Mouse (Mus musculus): ENCODE measurements around the gene Gm49322. TPM values are rescaled to one million over a fixed set of nuclear protein-coding genes. Genes with fewer than 3 reads are reported as not detected.
"Not testable (repeated sequence)": the region's sequence is repeated elsewhere in the genome, so short reads cannot be mapped to it uniquely, and the experiment has no call there.

The Gm49322 gene
- polyA plus RNA-seq, 1 experiment = 1.6 TPM

DNA sequence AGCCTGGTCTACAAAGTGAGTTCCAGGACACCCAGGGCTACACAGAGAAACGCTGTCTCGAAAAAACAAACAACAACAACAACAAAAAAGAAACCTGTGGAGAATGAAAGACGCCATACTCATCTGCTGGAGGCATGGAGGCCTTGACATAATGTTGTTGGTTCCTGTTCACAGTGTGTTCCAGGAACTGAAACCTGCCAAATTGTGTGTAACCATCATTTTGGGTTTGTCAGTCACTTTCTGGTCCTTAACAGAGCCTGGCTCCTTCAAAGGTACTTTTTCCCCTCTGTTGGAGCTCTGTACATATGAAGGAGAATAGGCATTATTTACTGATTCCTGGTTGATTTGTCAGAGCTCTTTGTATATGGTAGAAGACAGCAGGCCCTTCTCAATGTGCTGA lies 6.1 kb downstream of the Gm49322 start:
- DNase-seq (ENCODE audit: low spot score) = no peak

- no peak for DNase-seq (ENCODE audit: low spot score)
Observed at GRCm38 (mm10) chr10:80613821-80614220, 8.0 kb downstream of the Gm49322 start.

DNA sequence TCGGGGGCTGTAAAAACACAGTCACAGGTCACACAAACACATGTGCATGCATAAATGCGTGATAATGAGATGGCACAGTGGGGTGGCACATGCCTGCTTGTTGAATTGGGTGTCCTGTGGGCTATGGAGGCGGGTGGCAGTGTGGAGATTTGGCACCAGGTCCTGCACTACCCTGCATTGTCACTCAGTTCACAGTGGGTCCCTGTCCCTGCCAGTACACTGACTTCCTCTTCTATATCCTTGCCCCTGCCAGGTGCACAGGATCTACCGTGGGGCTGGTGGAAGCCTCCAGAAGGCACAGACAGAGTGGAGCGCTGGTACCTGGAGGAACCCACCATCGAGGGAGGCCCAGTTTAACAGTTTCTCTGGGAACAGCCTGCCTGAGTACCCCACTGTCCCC lies 8.5 kb downstream of the Gm49322 start:
- no peak for DNase-seq (ENCODE audit: low spot score)

DNA sequence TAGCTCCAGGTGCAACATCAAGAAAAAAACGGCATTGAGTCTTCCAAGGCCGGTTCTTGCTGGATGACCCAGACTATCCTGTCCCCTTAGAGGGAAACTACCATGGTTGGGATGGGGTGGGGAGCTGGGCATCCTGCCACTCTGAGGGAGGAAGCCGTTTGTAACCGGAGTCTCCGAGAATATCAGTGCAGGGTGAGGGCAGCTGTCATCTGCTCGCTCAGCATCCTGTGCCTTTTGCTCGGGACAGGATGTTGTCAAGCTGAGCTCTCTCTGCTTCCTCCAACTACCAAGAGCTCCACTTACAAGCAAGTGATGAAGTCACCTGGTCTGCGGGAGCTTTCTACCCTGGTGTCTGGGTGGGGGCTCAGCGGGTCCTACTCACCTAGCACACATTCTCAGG lies 12.4 kb downstream of the Gm49322 start:
- DNase-seq (ENCODE audit: low spot score) = no peak

- no peak for DNase-seq (ENCODE audit: low spot score)
Observed at GRCm38 (mm10) chr10:80619465-80620244, 13.8 kb downstream of the Gm49322 start.

DNA sequence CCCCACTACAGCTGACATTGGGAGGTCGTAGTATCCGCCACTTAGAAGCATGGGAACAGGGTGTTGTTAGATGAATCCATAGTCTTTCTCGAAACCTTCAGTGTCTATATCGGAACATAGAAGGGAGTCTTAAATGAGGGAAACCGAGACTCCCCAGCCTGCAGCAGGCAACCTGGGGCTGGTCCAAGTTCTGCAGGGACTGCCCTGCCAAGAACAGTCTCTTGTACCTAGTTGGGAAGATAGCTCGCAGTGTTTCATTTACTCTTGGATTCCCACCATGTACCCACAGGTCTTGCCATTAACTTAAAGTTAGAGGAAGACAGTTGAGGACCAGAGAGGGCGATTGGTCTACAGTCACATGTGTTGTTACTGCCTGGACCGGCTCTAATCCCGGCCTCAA lies 14.5 kb downstream of the Gm49322 start:
- DNase-seq (ENCODE audit: low spot score) = no peak

DNA sequence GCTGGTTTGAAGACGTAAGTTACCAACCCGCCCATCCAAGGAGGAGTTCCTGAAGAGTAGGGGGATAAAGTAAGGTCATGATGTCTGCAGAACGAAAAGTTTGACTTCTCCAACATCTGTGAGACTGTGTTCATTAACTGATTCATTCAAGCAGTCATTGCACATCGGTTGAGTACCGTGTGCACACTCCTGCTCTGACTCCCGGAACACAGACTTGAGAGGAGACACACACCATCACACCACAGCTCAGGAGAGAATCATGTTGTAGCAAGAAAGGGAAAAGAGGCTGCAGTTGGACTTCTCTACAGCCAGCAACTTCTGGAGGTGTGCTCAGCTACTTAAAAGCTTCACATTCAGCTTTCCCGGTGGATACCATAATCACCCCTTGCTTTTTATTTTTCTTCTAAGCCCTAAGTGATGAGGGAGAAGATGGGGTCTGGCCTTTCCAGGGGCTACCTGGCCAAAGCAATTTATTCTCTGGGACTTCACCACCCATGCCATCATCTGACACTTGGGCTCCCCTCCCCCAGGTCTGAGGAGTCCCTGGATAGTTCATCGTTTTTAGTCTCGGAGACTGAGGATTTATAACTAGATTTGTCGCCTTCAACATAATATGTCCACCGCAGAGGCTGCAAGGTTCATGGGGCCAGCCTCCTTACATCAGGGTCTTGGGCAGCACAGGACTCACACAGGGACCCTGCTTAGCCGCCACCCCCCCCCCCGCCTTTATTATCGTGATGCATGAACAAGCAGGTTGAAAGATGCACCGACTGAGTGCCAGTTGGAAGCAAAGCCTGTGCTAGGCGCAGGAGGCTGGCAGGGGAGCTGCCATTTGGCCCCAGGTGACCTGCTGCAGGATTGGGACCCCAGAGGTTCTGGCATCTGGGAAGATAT lies 15.2 kb downstream of the Gm49322 start:
- DNase-seq (ENCODE audit: low spot score) = no peak

DNA sequence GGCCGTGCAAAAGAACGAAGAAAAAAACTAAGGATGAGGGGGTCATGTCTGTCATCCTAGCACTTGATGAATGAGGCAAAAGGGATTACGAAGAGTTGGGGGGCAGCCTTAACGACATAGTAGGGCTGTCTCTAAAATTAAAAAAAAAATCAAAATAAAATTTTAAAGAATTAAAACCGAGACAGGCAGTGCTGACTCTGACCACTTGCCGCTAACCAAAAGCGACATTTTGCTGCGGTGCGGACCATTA lies 15.8 kb downstream of the Gm49322 start:
- DNase-seq (ENCODE audit: low spot score) = no peak

DNA sequence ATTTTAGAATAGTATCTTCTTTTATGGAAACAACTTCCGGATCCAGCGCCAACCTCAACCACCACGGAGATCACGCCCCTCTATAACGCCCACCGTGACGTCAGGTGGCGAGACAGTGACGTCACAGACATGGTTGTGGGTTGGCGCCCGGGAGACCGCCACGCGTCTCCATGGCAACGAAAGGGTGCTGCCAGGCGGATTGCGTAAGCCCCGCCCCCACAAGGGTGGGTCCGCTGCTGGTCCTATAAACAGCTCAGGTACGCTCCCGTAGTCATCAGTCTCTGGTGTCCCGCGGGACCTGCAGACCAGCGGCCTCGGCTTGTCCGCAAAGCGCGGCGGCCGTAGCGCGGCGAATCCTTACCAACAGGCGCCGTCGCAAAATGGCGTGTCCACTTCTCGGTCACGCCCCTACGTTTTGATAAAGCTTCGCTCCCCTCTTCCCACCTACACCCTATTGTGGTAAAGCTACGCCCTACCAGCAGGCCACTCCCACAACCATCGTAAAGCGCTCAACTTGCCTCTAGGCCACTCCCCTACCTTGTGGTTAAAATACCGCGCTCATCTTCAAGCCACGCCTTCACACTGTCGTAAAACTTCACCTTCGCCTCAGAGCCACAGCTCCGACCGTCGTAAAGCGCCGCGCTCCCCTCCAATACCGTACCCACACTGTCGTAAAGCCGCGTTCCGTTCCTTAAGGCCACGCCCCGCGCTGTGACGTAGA lies 16.3 kb downstream of the Gm49322 start:
- peak; percentile 98 for DNase-seq (ENCODE audit: low spot score)

GRCm38 (mm10) chr10:80622661-80623456 lies 17.0 kb downstream of the Gm49322 start, which contains the start of gene Csnk1g2:
Gene Csnk1g2, plus strand, starts transcription at chr10:80622838.
- DNase-seq (ENCODE audit: low spot score) = peak; percentile 96

GRCm38 (mm10) chr10:80623457-80624191 lies 17.8 kb downstream of the Gm49322 start:
- DNase-seq (ENCODE audit: low spot score) = no peak

DNA sequence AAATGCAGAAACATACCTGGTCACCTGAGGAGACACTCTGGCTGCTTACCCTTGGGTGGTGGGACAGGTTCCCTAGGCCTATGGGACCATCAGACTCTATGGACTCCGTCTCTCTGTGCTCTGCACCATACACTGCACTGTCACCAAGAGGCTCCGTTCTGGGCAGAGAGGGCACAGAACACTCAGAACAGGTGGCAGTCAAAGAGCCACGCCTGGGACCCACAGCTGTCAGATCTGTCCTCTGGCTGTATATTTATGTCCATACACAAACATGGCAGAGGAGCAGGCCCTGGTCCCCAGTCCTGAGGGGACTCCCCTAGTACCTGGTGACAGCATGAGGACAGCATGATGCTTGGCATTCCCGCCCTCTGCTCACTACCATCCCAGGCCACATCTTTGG lies 19.9 kb downstream of the Gm49322 start:
- no peak for DNase-seq (ENCODE audit: low spot score)

- DNase-seq (ENCODE audit: low spot score) = no peak
Observed at GRCm38 (mm10) chr10:80627685-80628084, 21.9 kb downstream of the Gm49322 start.

- no peak for DNase-seq (ENCODE audit: low spot score)
Observed at GRCm38 (mm10) chr10:80628925-80629324, 23.1 kb downstream of the Gm49322 start.

- no peak for DNase-seq (ENCODE audit: low spot score)
Observed at GRCm38 (mm10) chr10:80635345-80635744, 29.5 kb downstream of the Gm49322 start.

DNA sequence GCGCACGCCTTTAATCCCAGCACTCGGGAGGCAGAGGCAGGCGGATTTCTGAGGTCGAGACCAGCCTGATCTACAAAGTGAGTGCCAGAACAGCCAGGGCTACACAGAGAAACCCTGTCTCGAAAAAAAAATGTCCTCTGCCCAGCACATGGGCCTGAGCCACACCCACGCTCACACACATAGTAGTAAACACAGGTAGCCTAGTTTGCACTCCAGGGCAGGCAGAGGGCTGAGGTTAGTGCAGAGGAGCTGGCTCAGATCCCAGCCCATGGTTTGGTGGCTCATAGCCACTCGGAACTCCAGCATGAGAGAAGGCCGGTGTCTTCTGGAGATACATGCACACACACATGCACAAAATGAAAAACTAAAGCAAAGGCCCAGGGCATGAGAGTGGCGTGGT lies 41.1 kb downstream of the Gm49322 start:
- DNase-seq (ENCODE audit: low spot score) = no peak

GRCm38 (mm10) chr10:80649910-80650309 lies 44.1 kb downstream of the Gm49322 start:
- not testable (repeated sequence) for DNase-seq (ENCODE audit: low spot score)

- DNase-seq (ENCODE audit: low spot score) = no peak
Observed at GRCm38 (mm10) chr10:80650392-80650791, 44.6 kb downstream of the Gm49322 start.

- no peak for DNase-seq (ENCODE audit: low spot score)
Observed at GRCm38 (mm10) chr10:80653156-80653720, 47.4 kb downstream of the Gm49322 start.

DNA sequence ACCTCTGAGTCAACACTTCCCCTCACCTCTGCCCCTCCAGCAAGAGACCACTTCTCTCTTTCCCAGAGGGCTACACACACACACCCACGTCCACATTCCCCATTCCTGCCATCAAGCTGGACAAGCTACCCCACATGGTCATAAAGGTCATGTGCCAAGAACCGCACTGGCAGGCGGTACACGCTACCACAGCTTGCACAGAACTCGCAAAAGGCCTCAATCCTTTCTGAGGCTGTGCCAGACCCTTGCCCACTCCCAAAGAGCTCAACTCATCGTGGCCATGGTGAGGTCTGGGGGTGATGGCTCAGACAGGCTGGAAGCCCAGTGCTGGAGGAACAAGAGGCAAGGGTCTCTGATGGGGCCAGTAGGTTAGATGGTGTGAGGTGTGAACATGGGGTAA lies 49.0 kb downstream of the Gm49322 start:
- no peak for DNase-seq (ENCODE audit: low spot score)

Measured in urinary bladder, adult 2 months (tissue).